Mouse (Mus musculus) cortical plate, adult 2 months (tissue): ENCODE results near the gene Ccdc149. TPM values are rescaled to one million over a fixed set of nuclear protein-coding genes. Genes with fewer than 3 reads are reported as not detected.
A peak's percentile ranks its signal among the peaks of the same experiment; 100 is the strongest.

Source experiments
- H3K27ac ChIP-seq: fragments of 200-500 bp; 2 replicates; pipeline ENCODE4 v1.5.1; 2012; ENCODE audit warnings: low read length, control low read depth, inconsistent platforms; ENCODE audit not compliant: insufficient read depth
- H3K4me1 ChIP-seq: fragments of 200-500 bp; 2 replicates; pipeline ENCODE4 v1.6.1; 2011; ENCODE audit warnings: low read length; ENCODE audit not compliant: control insufficient read depth, insufficient read depth
- H3K4me3 ChIP-seq: fragments of 200-500 bp; 2 replicates; pipeline ENCODE4 v1.5.1; 2011; ENCODE audit warnings: mild to moderate bottlenecking, low read length, control low read depth; ENCODE audit not compliant: insufficient read depth
- CTCF ChIP-seq: fragments of 200-500 bp; IDR thresholded peaks from 2 replicates; pipeline ENCODE4 v1.5.1; 2011; ENCODE audit warnings: mild to moderate bottlenecking, control low read depth, low read length; ENCODE audit not compliant: insufficient read depth; ENCODE audit errors: extremely low read depth
- POLR2A ChIP-seq: fragments of 200-500 bp; IDR thresholded peaks from 2 replicates; pipeline ENCODE4 v1.6.1; 2011; ENCODE audit warnings: mild to moderate bottlenecking, low read length, control low read depth; ENCODE audit not compliant: insufficient read depth; ENCODE audit errors: extremely low read depth
- polyA plus RNA-seq: library from polyadenylated mRNA; depleted of rRNA; stranded (reverse); fragments of >200 nt; gene quantifications from 2 replicates; pipeline ENCODE4 v1.2.3, GENCODE M21; 2012

Ccdc149 gene
- polyA plus RNA-seq, 1 experiment: 37.0 TPM

DNA sequence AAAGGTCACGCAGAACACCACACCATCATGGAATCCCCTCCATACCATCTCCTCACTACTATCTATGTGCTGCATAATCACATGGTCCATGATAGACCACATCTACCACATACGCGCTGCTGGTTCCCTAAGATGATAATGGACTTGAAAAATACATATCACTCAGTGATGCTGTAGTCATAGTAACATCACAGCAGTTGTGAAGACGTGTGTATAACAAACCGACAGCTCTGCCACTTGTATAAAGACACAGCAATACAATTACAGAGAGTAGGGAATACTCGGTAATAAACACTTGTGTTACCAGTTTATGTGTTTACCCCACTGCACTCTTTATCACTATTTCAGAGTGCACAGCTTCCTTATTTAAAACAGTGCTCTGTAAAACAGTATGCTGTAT, 20.2 kb upstream of the Ccdc149 start:
- H3K4me1 ChIP-seq: no peaks in the 10 kb centered on the region
- no peak overlapping the region for H3K4me3 ChIP-seq
- no peak overlapping the region for H3K27ac ChIP-seq
- TF ChIP-seq CTCF (no peak), POLR2A (no peak)

- Histone ChIP-seq H3K27ac (no peak overlapping the region), H3K4me3 (no peak overlapping the region), H3K4me1 (no peaks in the 10 kb centered on the region)
These were observed 16.5 kb upstream of the Ccdc149 start for GRCm38 (mm10) chr5:52487559-52488430.

DNA sequence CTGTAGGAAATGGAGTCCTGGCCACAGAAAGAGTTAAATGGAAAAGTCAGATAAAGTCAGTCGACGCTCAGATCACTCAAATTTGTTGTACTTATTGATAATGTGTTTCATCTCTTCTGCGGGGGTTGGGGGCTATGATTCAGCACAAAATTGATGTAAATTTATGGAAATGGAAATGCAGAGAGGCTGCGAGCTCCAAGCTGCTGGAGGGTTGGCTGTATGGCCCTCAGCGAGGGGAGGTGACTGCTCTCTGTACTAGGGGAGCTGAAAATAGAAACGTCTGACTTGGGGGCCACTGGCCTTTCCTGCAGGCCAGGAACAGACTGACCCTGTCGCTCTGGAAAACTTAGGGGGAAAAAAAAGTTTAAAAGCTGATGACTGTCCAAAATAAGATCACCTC, 5.5 kb upstream of the Ccdc149 start:
- Histone ChIP-seq H3K27ac (peak overlapping the region; percentile 26; the same call in 1 of the 2 replicates), H3K4me3 (peak overlapping the region; percentile 26), H3K4me1 (no peaks in the 10 kb centered on the region; the same call in 1 of the 2 replicates)
- TF ChIP-seq CTCF (no peak), POLR2A (no peak)

More at GRCm38 (mm10) chr5:52487559-52488430, 16.5 kb upstream of the Ccdc149 start:
- TF ChIP-seq POLR2A (no peak), CTCF (no peak)

- Histone ChIP-seq H3K27ac (peak overlapping the region; percentile 26), H3K4me1 (no peaks in the 10 kb centered on the region; the same call in 1 of the 2 replicates), H3K4me3 (peak overlapping the region; percentile 26)
- TF ChIP-seq POLR2A (no peak; the same call in 1 of the 2 replicates), CTCF (no peak)
These were observed 5.0 kb upstream of the Ccdc149 start for GRCm38 (mm10) chr5:52476292-52476701.

- Histone ChIP-seq H3K4me3 (no peak overlapping the region), H3K4me1 (peaks cover 1% of the 10 kb centered on the region; the same call in 1 of the 2 replicates), H3K27ac (no peak overlapping the region)
- no peak for TF ChIP-seq CTCF
- TF ChIP-seq POLR2A: no peak
These were observed 2.7 kb upstream of the Ccdc149 start for GRCm38 (mm10) chr5:52473988-52474387.

- H3K4me1 ChIP-seq: 0 out of 2 replicates have a peak, but pooled peaks cover 1% of the 10 kb centered on the region
- H3K27ac ChIP-seq: no peak overlapping the region
- TF ChIP-seq POLR2A (no peak), CTCF (no peak)
- H3K4me3 ChIP-seq: peak overlapping the region; percentile 46
These were observed 770 bp downstream of the Ccdc149 start for GRCm38 (mm10) chr5:52470551-52470950.

- Histone ChIP-seq H3K4me3 (no peak overlapping the region), H3K4me1 (0 out of 2 replicates have a peak, but pooled peaks cover 1% of the 10 kb centered on the region), H3K27ac (no peak overlapping the region)
- TF ChIP-seq POLR2A (no peak), CTCF (no peak)
These were observed 3.5 kb downstream of the Ccdc149 start for GRCm38 (mm10) chr5:52467841-52468240.

GRCm38 (mm10) chr5:52462447-52462846, 8.9 kb downstream of the Ccdc149 start:
- no peak for TF ChIP-seq CTCF
- no peak for TF ChIP-seq POLR2A
- Histone ChIP-seq H3K4me1 (peaks cover 2% of the 10 kb centered on the region; the same call in 1 of the 2 replicates), H3K4me3 (no peak overlapping the region), H3K27ac (no peak overlapping the region)

- no peak overlapping the region for H3K27ac ChIP-seq
- H3K4me3 ChIP-seq: no peak overlapping the region
- H3K4me1 ChIP-seq: peaks cover 2% of the 10 kb centered on the region; the same call in 1 of the 2 replicates
- TF ChIP-seq CTCF: no peak
- TF ChIP-seq POLR2A: no peak
These were observed 9.7 kb downstream of the Ccdc149 start for GRCm38 (mm10) chr5:52461434-52462124.
